Mouse (Mus musculus) testis, adult 2 months (tissue): ENCODE measurements at regions not wholly inside any gene's neighbourhood (a gene's known extent, or its start where the extent isn't known, plus 50 kb on each side); places are given as distances from the start of the nearest gene placed in this dataset.

ENCODE experiments used
- H3K27ac ChIP-seq: fragments of 200-500 bp; 2 replicates; pipeline ENCODE4 v1.5.1; 2012; ENCODE audit warnings: low read depth, low read length; ENCODE audit not compliant: control insufficient read depth, insufficient read depth
- H3K27me3 ChIP-seq: fragments of 200-500 bp; 2 replicates; pipeline ENCODE4 v1.6.1; 2012; ENCODE audit warnings: mild to moderate bottlenecking, low read length, moderate library complexity; ENCODE audit not compliant: control insufficient read depth, insufficient read depth
- H3K36me3 ChIP-seq: fragments of 200-500 bp; 2 replicates; pipeline ENCODE4 v1.6.1; 2012; ENCODE audit warnings: mild to moderate bottlenecking, low read length; ENCODE audit not compliant: control insufficient read depth, insufficient read depth
- H3K4me1 ChIP-seq: fragments of 200-500 bp; 2 replicates; pipeline ENCODE4 v1.6.1; 2012; ENCODE audit warnings: low read length; ENCODE audit not compliant: control insufficient read depth, insufficient read depth
- H3K4me3 ChIP-seq: fragments of 200-500 bp; 2 replicates; pipeline ENCODE4 v1.5.1; 2012; ENCODE audit warnings: low read depth, mild to moderate bottlenecking, low read length, moderate library complexity, mixed read lengths; ENCODE audit not compliant: control insufficient read depth
- CTCF ChIP-seq: fragments of 200-500 bp; IDR thresholded peaks from 2 replicates; pipeline ENCODE4 v1.5.1; 2012; ENCODE audit warnings: low read depth, mild to moderate bottlenecking, inconsistent platforms, low read length, moderate library complexity; ENCODE audit not compliant: control insufficient read depth, insufficient read depth, insufficient replicate concordance
- POLR2A ChIP-seq: fragments of 200-500 bp; IDR thresholded peaks from 2 replicates; pipeline ENCODE4 v1.6.1; 2012; ENCODE audit warnings: low read depth, mild to moderate bottlenecking, inconsistent platforms, low read length, moderate library complexity; ENCODE audit not compliant: control insufficient read depth

DNA sequence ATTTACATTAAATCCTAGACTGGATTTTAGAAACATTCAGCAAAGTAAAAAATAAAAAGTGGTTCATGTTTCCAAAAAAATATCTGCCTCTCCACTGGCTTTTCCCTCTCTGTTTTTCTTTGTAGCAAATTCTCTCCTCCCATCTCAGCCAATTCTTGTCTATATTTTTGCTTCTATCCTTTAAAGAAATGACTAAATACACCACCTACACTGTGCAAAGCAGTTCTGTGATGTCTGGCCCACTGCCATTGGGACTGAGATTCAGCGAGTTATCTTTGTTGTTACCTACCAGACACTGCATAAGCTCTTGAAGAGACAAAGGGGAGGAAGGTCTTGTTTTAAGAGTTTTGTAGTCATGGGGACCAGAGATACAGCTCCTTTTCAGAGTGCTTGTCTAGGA, 835.8 kb upstream of the Klhl29 start:
- H3K27ac ChIP-seq, result no peak overlapping the region
- no peaks in the 10 kb centered on the region for H3K27me3 ChIP-seq
- H3K4me1 ChIP-seq, result no peaks in the 10 kb centered on the region
- H3K36me3 ChIP-seq, result no peaks in the 10 kb centered on the region
- TF ChIP-seq CTCF (no peak), POLR2A (no peak)
- no peak overlapping the region for H3K4me3 ChIP-seq

GRCm38 (mm10) chr12:6189232-6189631, 813.8 kb upstream of the Klhl29 start:
- Histone ChIP-seq H3K27me3 (no peaks in the 10 kb centered on the region), H3K36me3 (no peaks in the 10 kb centered on the region), H3K4me3 (no peak overlapping the region), H3K27ac (no peak overlapping the region), H3K4me1 (no peaks in the 10 kb centered on the region)
- TF ChIP-seq POLR2A (no peak), CTCF (no peak)

DNA sequence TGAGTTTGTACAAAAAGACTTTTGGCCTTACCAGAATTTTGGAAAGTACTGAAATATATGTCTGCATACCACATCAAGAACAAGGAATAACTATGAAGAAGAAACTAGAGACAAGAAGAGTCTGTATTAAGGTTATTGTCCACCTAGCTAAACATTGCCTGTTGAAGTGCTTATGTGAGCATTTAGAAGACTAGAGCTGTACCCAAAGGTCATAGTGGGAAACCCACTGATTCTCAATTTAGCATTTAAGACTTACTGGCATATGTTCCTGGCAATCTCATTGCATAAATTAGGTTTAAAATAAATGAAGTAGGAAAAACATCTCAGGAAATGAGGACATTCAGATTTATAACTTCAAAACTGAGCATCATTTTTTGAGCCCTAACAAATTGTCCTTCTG, 793.3 kb upstream of the Klhl29 start:
- no peaks in the 10 kb centered on the region for H3K27me3 ChIP-seq
- TF ChIP-seq POLR2A, result no peak
- no peak for TF ChIP-seq CTCF
- no peaks in the 10 kb centered on the region for H3K4me1 ChIP-seq
- no peak overlapping the region for H3K4me3 ChIP-seq
- H3K36me3 ChIP-seq, result no peaks in the 10 kb centered on the region
- H3K27ac ChIP-seq, result no peak overlapping the region

DNA sequence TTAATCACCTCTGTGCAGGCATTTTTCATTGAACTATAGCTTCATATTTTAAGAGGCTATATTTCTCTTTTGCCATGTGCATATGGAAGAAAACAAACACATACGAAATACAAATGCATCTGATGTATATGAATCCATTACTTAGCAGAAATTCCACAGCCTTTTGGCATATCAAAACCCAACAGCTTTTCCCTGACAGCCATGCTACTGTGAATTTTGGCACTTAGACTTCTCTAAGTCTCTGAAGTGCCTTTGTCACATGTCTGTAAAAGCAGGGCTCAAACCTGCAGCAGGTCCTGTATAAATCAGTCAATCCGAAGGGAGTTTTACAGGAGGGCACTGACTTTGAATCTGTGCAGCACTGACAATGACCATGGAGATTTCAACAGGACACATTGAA, 778.8 kb upstream of the Klhl29 start:
- no peaks in the 10 kb centered on the region for H3K36me3 ChIP-seq
- no peak overlapping the region for H3K27ac ChIP-seq
- H3K4me1 ChIP-seq, result no peaks in the 10 kb centered on the region
- no peaks in the 10 kb centered on the region for H3K27me3 ChIP-seq
- TF ChIP-seq CTCF (no peak), POLR2A (no peak)
- no peak overlapping the region for H3K4me3 ChIP-seq

- TF ChIP-seq CTCF (no peak), POLR2A (no peak)
- Histone ChIP-seq H3K27me3 (no peaks in the 10 kb centered on the region), H3K4me3 (no peak overlapping the region), H3K36me3 (no peaks in the 10 kb centered on the region), H3K4me1 (no peaks in the 10 kb centered on the region), H3K27ac (no peak overlapping the region)
These were observed 776.0 kb upstream of the Klhl29 start for GRCm38 (mm10) chr12:6151476-6151875.

DNA sequence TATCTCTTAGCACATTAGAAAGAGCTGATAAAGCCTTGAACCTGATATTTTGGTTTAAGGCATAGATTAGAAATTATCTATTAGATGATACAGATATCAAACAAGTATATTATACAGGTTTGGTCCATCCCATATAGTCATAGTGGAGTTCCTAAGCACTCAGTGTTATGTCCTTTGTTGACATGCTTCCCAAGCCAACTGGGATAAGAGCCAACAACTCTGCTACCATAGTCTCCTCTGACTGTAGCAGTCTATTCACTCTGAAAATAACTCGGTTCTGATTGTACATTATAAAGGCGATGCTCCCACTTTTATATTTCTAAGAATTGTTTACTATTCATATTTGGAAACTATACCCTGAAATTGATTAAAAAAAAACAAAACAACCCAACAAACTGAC, 757.0 kb upstream of the Klhl29 start:
- Histone ChIP-seq H3K4me3 (no peak overlapping the region), H3K36me3 (no peaks in the 10 kb centered on the region), H3K27me3 (no peaks in the 10 kb centered on the region), H3K4me1 (no peaks in the 10 kb centered on the region), H3K27ac (no peak overlapping the region)
- TF ChIP-seq POLR2A (no peak), CTCF (no peak)

GRCm38 (mm10) chr12:6119557-6119956, 744.1 kb upstream of the Klhl29 start:
- Histone ChIP-seq H3K27ac (no peak overlapping the region), H3K4me1 (no peaks in the 10 kb centered on the region), H3K4me3 (no peak overlapping the region), H3K36me3 (no peaks in the 10 kb centered on the region), H3K27me3 (no peaks in the 10 kb centered on the region)
- no peak for TF ChIP-seq CTCF
- TF ChIP-seq POLR2A, result no peak

DNA sequence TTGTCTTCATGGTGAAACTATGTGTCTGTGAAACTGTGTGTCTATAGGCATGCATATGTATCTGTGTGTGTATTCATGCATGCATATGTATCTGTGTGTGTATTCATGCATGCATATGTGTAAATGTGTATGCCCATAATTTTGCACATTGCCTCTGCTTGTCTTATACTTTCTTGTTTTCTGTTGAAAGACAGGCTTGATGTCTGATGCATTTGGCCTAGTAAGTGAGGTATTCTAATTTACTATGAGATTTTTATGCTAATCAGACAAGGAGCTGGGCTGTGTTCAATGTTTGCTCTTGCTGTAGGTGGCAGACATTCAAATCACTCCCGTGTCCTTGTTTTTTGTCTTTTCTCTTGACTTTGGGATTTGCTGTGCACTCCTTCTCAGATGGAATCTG, 739.8 kb upstream of the Klhl29 start:
- Histone ChIP-seq H3K27me3 (no peaks in the 10 kb centered on the region), H3K36me3 (no peaks in the 10 kb centered on the region), H3K27ac (no peak overlapping the region), H3K4me3 (no peak overlapping the region), H3K4me1 (no peaks in the 10 kb centered on the region)
- no peak for TF ChIP-seq CTCF
- TF ChIP-seq POLR2A, result no peak
